Mouse (Mus musculus) C2C12 (cell line): ENCODE measurements at regions not wholly inside any gene's neighbourhood (a gene's known extent, or its start where the extent isn't known, plus 50 kb on each side); places are given as distances from the start of the nearest gene placed in this dataset.

ENCODE experiments used
- CTCF ChIP-seq: IDR thresholded peaks from one replicate; pipeline ENCODE4 v1.5.1; 2011; ENCODE audit not compliant: control insufficient read depth, insufficient read depth, insufficient read length
- USF1 ChIP-seq: IDR thresholded peaks from one replicate; pipeline ENCODE4 v1.6.1; 2011; ENCODE audit warnings: low read depth, mild to moderate bottlenecking, control low read depth, moderate library complexity

GRCm38 (mm10) chr5:132858846-132859510 is 315.8 kb upstream of the Auts2 start:
- TF ChIP-seq CTCF (no peak), USF1 (no peak)
